Mouse (Mus musculus): ENCODE data around the gene Gxylt2. TPM values are rescaled to one million over a fixed set of nuclear protein-coding genes. Genes with fewer than 3 reads are reported as not detected.

The Gxylt2 gene
- total RNA-seq, 2 experiments from 2014 or later: 0.89 to 1.1 TPM

GRCm38 (mm10) chr6:100792973-100793769 is 88.6 kb downstream of the Gxylt2 start:
- intact Hi-C loops (cut with DNase I): no loop called here
- no peak for DNase-seq

DNA sequence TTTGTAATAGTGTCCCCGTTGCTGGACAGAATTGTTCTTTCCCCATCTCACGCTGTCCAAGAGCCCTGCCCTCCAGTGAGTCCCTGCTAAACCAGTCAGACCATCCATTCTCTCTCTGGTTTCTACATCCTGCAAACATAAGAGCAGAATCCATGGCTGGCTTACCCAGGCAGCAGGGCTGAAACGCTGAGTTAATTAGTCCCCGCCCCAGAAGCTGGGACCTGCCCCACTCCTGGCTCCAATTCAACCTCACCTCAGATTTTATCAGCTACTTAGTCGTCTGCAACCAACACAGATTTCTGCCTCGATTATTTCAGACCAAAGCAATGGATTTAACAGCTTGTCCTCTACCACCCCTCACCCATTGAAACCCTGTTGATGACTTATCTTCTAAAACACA is 91.3 kb downstream of the Gxylt2 start:
- no peak for DNase-seq
- intact Hi-C loops (cut with DNase I): no loop called here

DNA sequence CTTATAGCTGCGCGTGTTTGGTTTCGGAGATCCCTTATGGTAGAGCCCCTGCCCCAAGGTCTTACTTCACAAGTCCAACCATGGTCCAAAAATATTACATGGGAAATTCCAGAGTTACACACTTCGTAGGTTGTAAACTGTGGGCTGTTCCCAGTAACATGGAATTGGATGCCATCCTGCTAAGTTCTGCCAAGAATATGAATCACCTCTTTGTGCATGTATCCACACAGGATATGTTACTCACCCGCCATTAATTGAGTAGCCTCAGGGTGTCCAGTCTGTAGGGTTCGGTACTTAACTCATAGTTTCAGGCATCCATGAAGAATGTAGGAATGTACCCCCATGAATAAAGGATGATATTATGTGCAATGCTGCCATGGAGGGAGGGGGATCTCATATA is 94.8 kb downstream of the Gxylt2 start:
- no peak for DNase-seq
- intact Hi-C loops (cut with DNase I): no loop called here

DNA sequence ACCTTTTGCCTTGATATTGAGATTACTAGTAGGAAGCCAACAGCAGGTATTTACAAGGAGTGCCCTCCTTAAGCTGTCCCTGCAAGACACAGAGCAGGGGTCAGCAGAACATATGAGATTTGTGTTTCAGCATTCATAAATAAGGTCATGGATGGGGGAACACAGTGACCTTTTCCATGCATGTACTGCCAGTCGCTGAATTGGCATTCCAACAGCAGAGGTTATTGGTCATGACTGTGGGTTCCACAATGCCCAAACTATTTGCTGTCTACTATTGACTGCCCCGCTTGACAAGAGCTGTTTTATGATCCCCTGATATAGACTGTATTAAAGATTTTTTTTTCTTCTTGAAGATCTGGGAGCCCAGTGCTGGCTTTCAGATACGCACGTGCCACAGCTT is 95.2 kb downstream of the Gxylt2 start:
- intact Hi-C loops (cut with DNase I): no loop called here
- DNase-seq: no peak

DNA sequence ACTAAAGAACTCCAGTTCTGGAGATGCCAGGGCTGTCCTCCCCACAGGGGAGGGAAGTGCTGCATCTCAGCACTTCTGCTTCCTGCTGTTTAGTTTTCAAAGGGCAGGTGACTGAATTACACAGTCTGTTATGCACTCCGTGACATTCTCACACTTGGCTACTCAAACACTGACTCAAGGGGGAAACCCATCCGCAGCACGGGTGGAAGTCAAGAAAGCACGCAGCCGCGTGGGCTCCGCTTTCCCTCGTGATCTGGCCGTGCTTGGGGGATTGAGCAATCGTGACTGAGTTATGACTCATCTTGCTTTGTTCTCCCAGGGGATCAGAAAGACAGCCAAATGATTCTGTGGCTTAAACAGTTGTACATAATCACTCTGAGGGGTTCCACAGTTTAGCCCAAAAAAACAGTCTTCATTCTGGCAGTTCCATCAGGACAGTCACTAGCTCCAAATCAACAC is 96.0 kb downstream of the Gxylt2 start:
- intact Hi-C loops (cut with DNase I): no loop called here
- peak; percentile 52 to 55 for DNase-seq

DNA sequence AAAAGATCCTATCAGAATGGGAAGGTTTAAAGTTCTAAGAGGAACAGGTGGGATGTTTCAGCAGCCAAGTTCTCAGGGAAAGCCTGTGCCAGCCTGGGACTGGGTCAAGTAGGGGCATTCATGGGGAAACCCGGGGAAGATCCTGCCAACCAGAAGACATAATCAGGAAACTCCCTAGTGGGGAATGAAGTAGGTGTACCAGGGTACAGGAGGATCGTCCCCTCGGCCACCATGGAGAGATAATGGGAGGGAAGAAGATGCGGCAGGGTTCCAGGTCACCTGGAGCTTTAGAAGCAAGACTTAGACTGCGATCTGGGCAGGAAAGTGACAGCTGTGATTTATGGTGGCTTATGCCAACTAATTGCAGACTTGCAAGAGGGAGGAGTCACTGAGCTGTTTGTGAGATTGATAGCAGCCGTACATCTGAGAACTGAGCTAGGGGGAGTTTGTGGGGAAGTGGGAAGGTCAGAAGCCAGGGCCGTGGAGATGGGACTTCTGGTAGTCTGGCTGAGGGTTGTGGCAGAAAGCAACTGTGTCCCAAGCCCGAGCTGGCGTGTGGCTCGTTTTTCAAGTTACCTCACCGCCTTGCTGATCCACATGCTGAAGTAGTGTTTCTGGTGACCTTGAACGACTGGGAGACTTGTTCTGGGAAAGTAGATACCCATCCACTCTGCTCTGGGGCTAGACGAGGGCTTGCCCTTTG is 98.0 kb downstream of the Gxylt2 start:
- DNase-seq: peak in 1 of 2 experiments; percentile 10
- intact Hi-C loops (cut with DNase I): no loop called here

DNA sequence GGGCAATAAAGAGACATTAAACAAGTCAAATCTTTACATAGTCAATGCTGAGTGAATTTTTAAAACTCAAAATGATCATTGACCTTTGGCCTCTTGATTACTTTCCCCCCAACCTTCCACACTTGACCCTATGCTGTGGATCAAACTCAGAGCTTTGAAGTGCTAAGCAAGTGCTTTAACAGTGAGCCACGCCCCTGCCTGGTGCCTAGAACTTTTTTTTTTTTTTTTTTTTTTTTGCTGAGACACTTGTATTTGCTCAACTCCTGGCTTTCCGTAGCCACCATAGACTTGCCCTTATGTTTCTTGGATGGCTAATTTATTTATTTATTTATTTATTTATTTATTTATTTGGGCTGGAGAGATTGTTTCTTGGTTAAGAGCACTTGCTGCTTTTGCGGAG is 98.7 kb downstream of the Gxylt2 start:
- intact Hi-C loops (cut with DNase I): no loop called here
- no peak for DNase-seq

DNA sequence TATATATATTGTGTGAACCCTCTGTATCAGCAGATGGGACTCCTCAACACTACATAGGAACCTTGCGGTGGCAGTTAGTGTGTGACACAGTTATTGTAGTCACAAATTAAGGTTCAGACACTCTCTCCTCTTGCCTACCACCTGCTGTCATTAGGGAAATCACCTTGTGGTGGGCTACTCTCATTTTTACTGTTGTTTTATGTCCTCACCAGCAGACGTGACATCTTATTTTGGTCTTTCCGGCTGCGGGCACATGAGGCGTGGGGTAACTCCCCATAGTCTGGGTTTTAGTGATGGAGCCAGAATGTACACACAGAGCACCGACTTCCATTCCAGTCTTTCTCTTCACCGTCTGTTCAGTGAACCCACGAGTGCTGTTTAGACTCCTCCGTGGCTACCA is 102.7 kb downstream of the Gxylt2 start:
- intact Hi-C loops (cut with DNase I): no loop called here
- DNase-seq: no peak

GRCm38 (mm10) chr6:100807746-100808145 is 103.2 kb downstream of the Gxylt2 start:
- intact Hi-C loops (cut with DNase I): no loop called here
- no peak for DNase-seq

DNA sequence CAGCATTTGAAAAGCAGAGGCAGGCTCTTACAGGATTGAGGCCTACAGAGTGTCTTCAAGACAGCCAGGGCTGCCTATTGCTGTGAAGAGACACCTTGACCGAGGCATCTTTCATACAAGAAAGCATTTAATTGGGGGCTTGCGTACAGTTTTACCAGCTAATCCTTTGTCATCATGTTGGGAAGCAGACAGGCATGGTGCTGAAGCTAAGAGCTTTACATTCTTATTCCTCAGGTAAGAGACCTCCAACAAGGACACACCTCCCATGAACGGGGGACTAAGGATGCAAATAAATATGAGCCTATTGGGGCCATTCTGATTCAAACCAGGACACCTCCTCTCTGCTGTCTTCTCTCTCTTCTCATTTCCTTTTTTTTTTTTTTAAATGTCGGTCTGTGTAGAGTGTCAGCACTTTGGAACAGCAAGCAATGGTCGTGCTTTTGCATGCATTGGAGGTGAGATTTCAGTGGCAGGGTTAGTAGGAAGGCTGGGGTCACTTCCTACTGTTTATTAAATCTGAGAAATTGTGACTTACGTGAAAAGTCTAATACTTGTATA is 103.8 kb downstream of the Gxylt2 start:
- no peak for DNase-seq
- intact Hi-C loops (cut with DNase I): no loop called here

DNA sequence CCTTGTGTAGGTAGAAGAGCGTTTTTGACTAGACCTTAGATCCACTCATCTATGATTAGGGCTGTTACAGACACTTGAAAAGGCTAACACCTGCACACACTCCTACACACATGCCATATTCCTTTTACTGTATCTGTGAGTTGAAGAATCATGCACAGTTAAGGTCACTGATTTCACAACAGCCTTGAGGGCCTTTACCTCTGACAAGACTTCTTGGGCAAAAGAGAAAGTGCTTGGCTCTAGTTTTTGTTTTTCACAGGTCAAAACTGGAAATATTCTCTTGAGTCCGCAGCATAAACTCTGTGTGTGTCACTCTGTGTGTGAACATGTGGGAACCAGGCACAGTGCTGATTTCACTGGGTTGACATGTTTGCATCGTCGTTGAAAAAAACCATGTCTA is 105.6 kb downstream of the Gxylt2 start:
- intact Hi-C loops (cut with DNase I): no loop called here
- DNase-seq: no peak

GRCm38 (mm10) chr6:100811731-100812130 is 107.2 kb downstream of the Gxylt2 start:
- DNase-seq: no peak
- intact Hi-C loops (cut with DNase I): no loop called here

GRCm38 (mm10) chr6:100821367-100821766 is 116.8 kb downstream of the Gxylt2 start:
- intact Hi-C loops (cut with DNase I): no loop called here

DNA sequence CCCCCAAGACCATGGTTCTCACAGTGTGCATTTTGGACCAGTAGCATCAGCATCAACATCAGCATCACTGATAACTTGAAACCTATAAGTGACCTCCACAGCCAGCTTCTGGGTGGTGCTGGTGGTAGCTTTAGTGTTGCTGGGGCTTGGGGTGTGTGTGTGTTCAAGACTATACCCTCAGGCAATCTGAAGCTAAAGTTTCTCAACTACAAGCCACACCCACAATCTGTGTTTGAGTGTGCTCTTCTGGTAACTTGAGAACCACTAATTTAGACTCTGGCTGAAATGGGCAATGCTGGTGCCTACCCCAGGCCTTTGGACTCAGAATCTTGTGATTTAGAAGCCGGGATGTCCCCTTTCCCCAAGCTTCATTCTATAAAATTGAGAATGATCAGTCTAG is 118.8 kb downstream of the Gxylt2 start:
- no peak for DNase-seq
- intact Hi-C loops (cut with DNase I): no loop called here

More at GRCm38 (mm10) chr6:100821367-100821766, 116.8 kb downstream of the Gxylt2 start:
- no peak for DNase-seq

- intact Hi-C loops (cut with DNase I): no loop called here
- DNase-seq: no peak
These were observed 119.9 kb downstream of the Gxylt2 start for GRCm38 (mm10) chr6:100824381-100824965.

GRCm38 (mm10) chr6:100826046-100826445 is 121.5 kb downstream of the Gxylt2 start:
- DNase-seq: no peak
- intact Hi-C loops (cut with DNase I): no loop called here

GRCm38 (mm10) chr6:100828565-100828964 is 124.0 kb downstream of the Gxylt2 start:
- DNase-seq: no peak
- intact Hi-C loops (cut with DNase I): no loop called here

- no peak for DNase-seq
- intact Hi-C loops (cut with DNase I): no loop called here
These were observed 125.2 kb downstream of the Gxylt2 start for GRCm38 (mm10) chr6:100829770-100830169.

- intact Hi-C loops (cut with DNase I): no loop called here
- no peak for DNase-seq
These were observed 126.7 kb downstream of the Gxylt2 start for GRCm38 (mm10) chr6:100831188-100831587.

DNA sequence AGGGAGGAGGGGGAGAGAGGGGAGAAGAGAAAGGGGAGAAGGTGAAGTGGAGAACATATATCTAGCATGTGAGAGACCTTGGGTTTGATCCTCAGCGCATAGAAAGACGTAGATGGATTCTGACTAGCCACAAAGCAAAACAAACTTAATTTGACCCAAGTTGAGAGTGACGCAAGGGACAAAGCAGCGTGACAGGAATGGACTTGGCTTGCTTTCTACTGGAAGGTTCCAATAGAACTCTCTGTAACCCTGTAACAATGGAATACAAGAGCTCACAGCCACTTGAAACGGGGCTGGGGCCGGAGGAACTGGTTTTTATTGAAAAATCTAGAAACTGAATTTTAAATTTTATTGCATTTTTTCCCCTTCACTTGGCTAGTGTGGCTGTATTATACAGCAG is 127.2 kb downstream of the Gxylt2 start:
- intact Hi-C loops (cut with DNase I): no loop called here
- no peak for DNase-seq

GRCm38 (mm10) chr6:100833355-100833754 is 128.8 kb downstream of the Gxylt2 start, which contains the start of gene Ppp4r2:
TSS of gene Ppp4r2 (plus strand) at chr6:100833622.
- DNase-seq: peak; percentile 85 to 86
- intact Hi-C loops (cut with DNase I): no loop called here
